Mouse (Mus musculus): ENCODE data around the gene Tmem184b. TPM values are rescaled to one million over a fixed set of nuclear protein-coding genes. Genes with fewer than 3 reads are reported as not detected.

The Tmem184b gene
- polyA plus RNA-seq, 1 experiment = 168 TPM

GRCm38 (mm10) chr15:79418677-79419076 lies 15.3 kb upstream of the Tmem184b start:
- peaks cover 12% of the 10 kb centered on the region for H3K4me1 ChIP-seq (ENCODE audit: control insufficient read depth, insufficient read depth, insufficient read length, low read length)
- H3K27ac ChIP-seq (ENCODE audit: insufficient read depth, low read depth, low read length) = no peak overlapping the region
- H3K36me3 ChIP-seq (ENCODE audit: control insufficient read depth, insufficient read depth, low read length) = peaks cover 16% of the 10 kb centered on the region; the same call in 1 of the 2 replicates
- TF ChIP-seq POLR2A (IDR thresholded peaks at IDR 0.05; ENCODE audit: low read depth, low read length) (no peak), CTCF (IDR thresholded peaks at IDR 0.05; ENCODE audit: extremely low read depth, insufficient read length, insufficient replicate concordance, low read depth, low read length) (no peak)
- 83% methylated on average over 11 of the region's 11 CpGs for WGBS
- no peak overlapping the region for H3K4me3 ChIP-seq (ENCODE audit: low read depth, low read length)
- no peaks in the 10 kb centered on the region for H3K27me3 ChIP-seq (ENCODE audit: control insufficient read depth, insufficient read depth, low read length)

GRCm38 (mm10) chr15:79418265-79418664 lies 14.9 kb upstream of the Tmem184b start:
- TF ChIP-seq CTCF (IDR thresholded peaks at IDR 0.05; ENCODE audit: extremely low read depth, insufficient read length, insufficient replicate concordance, low read depth, low read length) (no peak), POLR2A (IDR thresholded peaks at IDR 0.05; ENCODE audit: low read depth, low read length) (no peak)
- Histone ChIP-seq H3K4me1 (ENCODE audit: control insufficient read depth, insufficient read depth, insufficient read length, low read length) (peaks cover 12% of the 10 kb centered on the region), H3K27me3 (ENCODE audit: control insufficient read depth, insufficient read depth, low read length) (no peaks in the 10 kb centered on the region), H3K27ac (ENCODE audit: insufficient read depth, low read depth, low read length) (no peak overlapping the region), H3K36me3 (ENCODE audit: control insufficient read depth, insufficient read depth, low read length) (peaks cover 12% of the 10 kb centered on the region; the same call in 1 of the 2 replicates), H3K4me3 (ENCODE audit: low read depth, low read length) (no peak overlapping the region)
- 80% methylated on average over 3 of the region's 3 CpGs for WGBS

- WGBS = 83% methylated on average over 3 of the region's 3 CpGs
- no peak for TF ChIP-seq CTCF (IDR thresholded peaks at IDR 0.05; ENCODE audit: extremely low read depth, insufficient read length, insufficient replicate concordance, low read depth, low read length)
- no peak for TF ChIP-seq POLR2A (IDR thresholded peaks at IDR 0.05; ENCODE audit: low read depth, low read length)
- peaks cover 10% of the 10 kb centered on the region; the same call in 1 of the 2 replicates for H3K36me3 ChIP-seq (ENCODE audit: control insufficient read depth, insufficient read depth, low read length)
- no peak overlapping the region for H3K4me3 ChIP-seq (ENCODE audit: low read depth, low read length)
- H3K4me1 ChIP-seq (ENCODE audit: control insufficient read depth, insufficient read depth, insufficient read length, low read length) = peaks cover 12% of the 10 kb centered on the region
- H3K27me3 ChIP-seq (ENCODE audit: control insufficient read depth, insufficient read depth, low read length) = no peaks in the 10 kb centered on the region
- no peak overlapping the region for H3K27ac ChIP-seq (ENCODE audit: insufficient read depth, low read depth, low read length)
Measured at GRCm38 (mm10) chr15:79417379-79417778, 14.0 kb upstream of the Tmem184b start.

GRCm38 (mm10) chr15:79416460-79417085 lies 13.2 kb upstream of the Tmem184b start:
- no peaks in the 10 kb centered on the region for H3K27me3 ChIP-seq (ENCODE audit: control insufficient read depth, insufficient read depth, low read length)
- TF ChIP-seq POLR2A (IDR thresholded peaks at IDR 0.05; ENCODE audit: low read depth, low read length) (no peak), CTCF (IDR thresholded peaks at IDR 0.05; ENCODE audit: extremely low read depth, insufficient read length, insufficient replicate concordance, low read depth, low read length) (no peak)
- 63% methylated on average over 10 of the region's 10 CpGs for WGBS

GRCm38 (mm10) chr15:79414513-79414912 lies 11.1 kb upstream of the Tmem184b start:
- peaks cover 12% of the 10 kb centered on the region for H3K4me1 ChIP-seq (ENCODE audit: control insufficient read depth, insufficient read depth, insufficient read length, low read length)
- no peak overlapping the region for H3K4me3 ChIP-seq (ENCODE audit: low read depth, low read length)
- H3K27ac ChIP-seq (ENCODE audit: insufficient read depth, low read depth, low read length) = peak overlapping the region; percentile 61
- 14% methylated on average over 4 of the region's 4 CpGs for WGBS
- peaks cover 6% of the 10 kb centered on the region; the same call in 1 of the 2 replicates for H3K36me3 ChIP-seq (ENCODE audit: control insufficient read depth, insufficient read depth, low read length)
- no peak for TF ChIP-seq CTCF (IDR thresholded peaks at IDR 0.05; ENCODE audit: extremely low read depth, insufficient read length, insufficient replicate concordance, low read depth, low read length)
- TF ChIP-seq POLR2A (IDR thresholded peaks at IDR 0.05; ENCODE audit: low read depth, low read length) = no peak
- H3K27me3 ChIP-seq (ENCODE audit: control insufficient read depth, insufficient read depth, low read length) = no peaks in the 10 kb centered on the region

More at GRCm38 (mm10) chr15:79416460-79417085, 13.2 kb upstream of the Tmem184b start:
- Histone ChIP-seq H3K27ac (ENCODE audit: insufficient read depth, low read depth, low read length) (no peak overlapping the region), H3K36me3 (ENCODE audit: control insufficient read depth, insufficient read depth, low read length) (peaks cover 10% of the 10 kb centered on the region; the same call in 1 of the 2 replicates), H3K4me3 (ENCODE audit: low read depth, low read length) (no peak overlapping the region), H3K4me1 (ENCODE audit: control insufficient read depth, insufficient read depth, insufficient read length, low read length) (peaks cover 12% of the 10 kb centered on the region)

- Histone ChIP-seq H3K27me3 (ENCODE audit: control insufficient read depth, insufficient read depth, low read length) (no peaks in the 10 kb centered on the region), H3K4me1 (ENCODE audit: control insufficient read depth, insufficient read depth, insufficient read length, low read length) (peaks cover 12% of the 10 kb centered on the region; the same call in 1 of the 2 replicates), H3K4me3 (ENCODE audit: low read depth, low read length) (peak overlapping the region; percentile 45), H3K36me3 (ENCODE audit: control insufficient read depth, insufficient read depth, low read length) (peaks cover 3% of the 10 kb centered on the region; the same call in 1 of the 2 replicates), H3K27ac (ENCODE audit: insufficient read depth, low read depth, low read length) (peak overlapping the region; percentile 61)
- TF ChIP-seq CTCF (IDR thresholded peaks at IDR 0.05; ENCODE audit: extremely low read depth, insufficient read length, insufficient replicate concordance, low read depth, low read length) = no peak
- TF ChIP-seq POLR2A (IDR thresholded peaks at IDR 0.05; ENCODE audit: low read depth, low read length) = no peak
- 72% methylated on average over 8 of the region's 8 CpGs for WGBS
Measured at GRCm38 (mm10) chr15:79413802-79414201, 10.4 kb upstream of the Tmem184b start.

GRCm38 (mm10) chr15:79413201-79413600 lies 9.8 kb upstream of the Tmem184b start:
- TF ChIP-seq CTCF (IDR thresholded peaks at IDR 0.05; ENCODE audit: extremely low read depth, insufficient read length, insufficient replicate concordance, low read depth, low read length) (no peak), POLR2A (IDR thresholded peaks at IDR 0.05; ENCODE audit: low read depth, low read length) (no peak)
- peak overlapping the region; percentile 45 for H3K4me3 ChIP-seq (ENCODE audit: low read depth, low read length)
- WGBS = 93% methylated on average over 3 of the region's 3 CpGs
- H3K4me1 ChIP-seq (ENCODE audit: control insufficient read depth, insufficient read depth, insufficient read length, low read length) = peaks cover 12% of the 10 kb centered on the region; the same call in 1 of the 2 replicates
- H3K27ac ChIP-seq (ENCODE audit: insufficient read depth, low read depth, low read length) = peak overlapping the region; percentile 45; the same call in 1 of the 2 replicates
- H3K36me3 ChIP-seq (ENCODE audit: control insufficient read depth, insufficient read depth, low read length) = 0 out of 2 replicates have a peak, but pooled peaks cover 1% of the 10 kb centered on the region
- H3K27me3 ChIP-seq (ENCODE audit: control insufficient read depth, insufficient read depth, low read length) = no peaks in the 10 kb centered on the region

Measured in small intestine, adult 2 months (tissue).